Mouse (Mus musculus): ENCODE measurements around the gene Neurod2.

The Neurod2 gene

DNA sequence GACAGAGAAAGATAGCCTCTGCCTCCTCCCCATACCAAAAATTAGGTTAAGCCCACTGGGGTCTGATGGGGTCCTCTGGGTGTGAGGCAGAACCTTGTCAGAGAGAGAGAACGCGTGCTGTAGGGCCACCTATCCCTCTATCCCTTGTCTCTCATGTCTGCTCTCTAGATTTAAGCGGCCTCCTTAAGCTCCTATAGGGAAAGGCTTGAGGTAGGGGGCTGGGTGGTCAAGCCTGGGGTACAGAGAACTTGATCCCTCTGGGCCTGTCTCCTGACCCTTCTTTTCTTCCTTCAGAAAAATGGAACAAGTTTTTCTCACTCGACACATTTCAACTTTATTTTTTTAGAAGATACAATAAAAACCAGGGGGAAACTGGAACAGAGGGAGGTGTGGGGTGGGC lies 3.4 kb upstream of the Neurod2 start:
- DNase-seq (ENCODE audit: low spot score in 2 of 2): no peak

DNA sequence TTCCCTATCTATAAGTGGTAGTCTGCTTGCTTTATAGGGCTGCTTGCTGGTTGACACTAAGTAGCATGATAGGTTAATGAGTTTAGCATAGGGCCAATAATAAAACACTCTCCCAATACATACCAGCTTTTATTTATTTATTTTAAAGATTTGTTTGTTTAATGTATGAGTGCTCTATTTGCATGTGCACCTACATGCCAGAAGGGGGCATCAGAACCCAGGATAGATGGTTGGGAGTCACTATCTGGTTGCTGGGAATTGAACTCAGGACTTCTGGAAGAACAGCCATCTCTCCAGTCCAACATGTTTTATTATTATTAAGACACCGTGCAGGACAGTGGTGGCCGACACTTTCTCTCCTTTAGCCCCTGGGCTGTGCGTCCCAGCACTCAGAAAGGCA lies 2.7 kb upstream of the Neurod2 start:
- no peak for DNase-seq (ENCODE audit: low spot score in 2 of 2)

DNA sequence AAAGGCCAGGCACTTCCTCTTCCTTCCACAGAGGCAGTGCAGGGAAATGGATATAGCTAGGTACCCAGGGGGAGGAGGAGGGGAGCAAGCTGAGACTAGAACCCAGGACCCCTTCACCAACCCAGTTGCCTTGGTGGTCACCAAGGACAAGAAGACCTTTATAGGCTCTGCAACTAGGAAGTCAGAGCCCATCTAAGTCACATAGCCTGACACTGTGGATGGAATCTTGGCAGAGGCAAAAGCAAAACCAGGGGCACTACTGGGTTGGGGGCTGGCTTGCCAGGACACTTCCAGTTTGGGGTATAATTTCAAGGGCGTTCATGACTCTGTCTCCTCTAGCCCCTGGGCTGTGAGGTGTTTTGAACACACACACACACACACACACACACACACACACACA lies 2.0 kb upstream of the Neurod2 start:
- DNase-seq (ENCODE audit: low spot score in 2 of 2): no peak

DNA sequence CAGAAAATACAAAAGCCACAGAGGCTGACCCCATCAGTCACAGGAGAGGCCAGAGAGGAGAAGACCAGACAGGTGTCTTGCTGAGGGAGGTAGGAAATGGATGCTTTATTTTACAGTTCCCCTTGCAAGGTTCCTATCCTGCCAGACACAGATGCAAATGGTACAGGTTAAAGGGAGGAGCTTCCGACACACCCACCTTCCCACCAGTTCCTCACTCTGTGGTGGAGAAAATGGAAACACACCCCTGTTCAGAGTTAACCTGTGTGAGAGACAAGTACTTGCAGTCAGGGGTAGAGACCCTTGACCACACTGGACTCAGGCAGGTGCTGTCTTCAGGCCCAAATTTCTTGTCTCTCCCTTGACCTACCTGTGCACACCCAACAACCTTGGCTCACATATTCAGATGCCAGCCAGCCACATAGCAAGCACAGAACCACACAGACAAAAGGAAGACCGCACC lies 1.3 kb upstream of the Neurod2 start:
- DNase-seq (ENCODE audit: low spot score in 2 of 2): no peak

DNA sequence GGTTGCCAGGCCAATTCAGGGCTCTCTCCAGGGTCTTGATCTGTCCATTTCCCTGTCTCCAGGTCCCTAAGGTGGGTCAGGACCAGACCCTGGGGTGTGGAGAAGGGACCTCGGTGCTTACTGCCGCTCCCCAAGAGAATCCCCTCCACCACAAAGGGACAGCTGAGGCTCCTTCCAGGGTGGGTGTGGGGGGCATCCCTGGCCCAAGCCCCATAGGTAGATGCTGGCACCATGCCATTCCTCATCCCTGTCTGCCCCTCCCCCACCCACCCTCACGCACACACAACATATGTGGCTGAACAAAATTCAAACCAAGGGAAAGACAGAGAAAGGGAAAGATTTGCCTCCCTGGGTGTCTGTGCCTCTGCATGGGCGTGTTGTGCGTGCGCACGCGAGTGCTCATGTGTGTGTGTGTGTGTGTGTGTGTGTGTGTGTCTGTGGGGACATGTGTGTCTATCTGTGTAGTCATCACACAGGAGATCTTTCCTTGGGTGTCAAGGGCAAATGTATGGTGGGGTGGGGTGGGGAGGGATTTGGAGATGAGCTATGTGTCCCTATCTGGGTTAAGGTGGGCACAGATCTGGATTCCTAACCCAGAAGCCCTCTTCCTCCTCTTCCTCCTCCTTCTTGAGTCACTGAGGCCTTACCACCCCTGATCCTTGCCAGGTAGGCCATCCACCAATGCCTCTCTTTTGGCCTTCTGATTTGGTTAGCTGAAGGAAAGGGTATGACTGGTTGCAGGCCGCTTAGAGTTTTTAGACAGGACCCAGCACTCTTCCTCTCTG lies 704 bp upstream of the Neurod2 start:
- DNase-seq (ENCODE audit: low spot score in 2 of 2): no peak

DNA sequence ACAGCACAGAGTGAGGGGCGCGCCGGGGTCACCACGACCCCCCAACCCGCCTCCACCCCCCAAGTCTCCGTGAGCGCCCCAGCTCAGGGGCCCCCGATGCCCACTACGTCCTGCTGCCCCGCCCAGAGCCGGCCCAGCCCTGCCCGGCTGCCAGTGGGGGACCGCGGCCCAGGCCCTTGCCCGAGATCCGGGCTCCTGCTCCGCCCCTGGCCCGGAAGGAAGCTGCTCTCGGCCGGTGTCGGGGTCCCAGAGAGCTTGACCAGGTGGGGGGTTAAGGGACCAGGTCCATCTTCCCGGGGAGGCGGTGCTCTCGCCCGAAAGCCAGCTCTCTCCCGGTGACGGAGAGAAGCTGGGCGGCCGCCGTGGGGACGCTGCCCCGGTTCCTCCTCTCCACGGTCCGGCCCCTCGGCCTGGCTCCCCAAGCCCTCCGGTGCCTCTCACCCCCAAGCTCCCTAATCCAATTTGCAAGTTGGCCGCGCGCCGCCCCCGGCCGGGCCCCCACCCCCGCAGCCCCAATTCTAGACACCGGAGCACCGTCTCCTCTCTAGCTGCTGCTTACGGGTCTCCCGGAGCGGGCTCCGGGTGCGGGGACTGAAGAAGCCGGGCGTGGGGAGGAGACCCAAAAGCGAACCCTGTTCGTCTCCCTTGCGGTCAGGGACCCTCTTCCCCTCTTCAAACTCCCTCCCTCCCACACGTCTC lies 928 bp downstream of the Neurod2 start:
- DNase-seq (ENCODE audit: low spot score in 2 of 2): no peak

DNA sequence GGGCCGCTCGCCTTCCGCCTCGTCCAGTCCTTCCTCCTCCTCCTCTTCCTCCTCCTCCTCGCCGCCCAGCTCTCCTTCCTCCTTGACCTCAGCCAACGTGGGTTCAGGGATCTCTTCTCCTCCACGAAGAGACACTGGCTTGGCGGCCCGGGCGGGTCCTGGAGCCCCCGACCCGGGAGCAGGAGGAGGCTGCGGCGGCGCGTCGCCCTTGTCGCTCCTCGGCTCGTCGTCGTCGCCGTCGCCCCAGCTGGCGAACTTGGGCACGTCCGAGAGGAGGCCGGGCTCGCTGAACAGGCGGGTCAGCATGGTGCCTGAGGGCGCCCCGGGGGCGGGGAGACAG lies 1.4 kb downstream of the Neurod2 start:
- DNase-seq (ENCODE audit: low spot score in 2 of 2): no peak

DNA sequence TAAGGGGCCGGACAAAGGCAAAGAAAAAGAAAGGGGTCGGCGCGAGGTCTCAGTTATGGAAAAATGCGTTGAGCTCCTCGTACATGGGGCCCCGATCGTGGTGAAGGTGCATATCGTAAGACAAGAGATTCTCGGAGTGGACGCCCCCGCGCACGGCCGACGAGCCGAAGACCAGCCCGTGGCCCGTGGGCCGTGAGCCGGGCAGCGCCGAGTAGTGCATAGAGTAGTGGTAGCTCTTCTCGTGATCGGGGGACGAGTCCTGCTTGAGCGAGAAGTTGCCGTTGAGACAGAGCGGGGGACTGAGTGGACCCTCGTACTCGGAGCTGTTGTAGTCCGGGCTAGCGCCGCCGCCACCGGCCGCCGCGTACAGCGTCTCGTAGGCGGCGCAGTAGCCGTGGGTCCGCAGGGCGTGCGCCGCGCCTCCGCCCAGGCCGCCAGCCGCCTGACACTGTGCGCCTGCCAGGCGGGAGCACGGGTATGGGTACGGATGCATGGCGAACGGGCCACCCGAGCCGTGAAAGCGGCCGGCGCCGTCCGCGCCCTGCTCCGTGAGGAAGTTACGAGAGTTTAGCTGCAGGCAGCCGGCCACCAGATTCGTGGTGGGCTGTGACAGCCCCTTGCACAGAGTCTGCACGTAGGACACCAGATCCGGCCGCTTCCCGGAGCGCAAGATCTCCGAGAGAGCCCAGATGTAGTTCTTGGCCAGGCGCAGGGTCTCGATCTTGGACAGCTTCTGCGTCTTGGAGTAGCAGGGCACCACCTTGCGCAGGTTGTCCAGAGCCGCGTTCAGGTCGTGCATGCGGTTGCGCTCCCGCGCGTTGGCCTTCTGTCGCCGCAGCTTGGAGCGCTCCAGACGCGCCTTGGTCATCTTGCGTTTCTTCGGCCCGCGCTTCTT lies 2.1 kb downstream of the Neurod2 start:
- DNase-seq (ENCODE audit: low spot score in 2 of 2): no peak

DNA sequence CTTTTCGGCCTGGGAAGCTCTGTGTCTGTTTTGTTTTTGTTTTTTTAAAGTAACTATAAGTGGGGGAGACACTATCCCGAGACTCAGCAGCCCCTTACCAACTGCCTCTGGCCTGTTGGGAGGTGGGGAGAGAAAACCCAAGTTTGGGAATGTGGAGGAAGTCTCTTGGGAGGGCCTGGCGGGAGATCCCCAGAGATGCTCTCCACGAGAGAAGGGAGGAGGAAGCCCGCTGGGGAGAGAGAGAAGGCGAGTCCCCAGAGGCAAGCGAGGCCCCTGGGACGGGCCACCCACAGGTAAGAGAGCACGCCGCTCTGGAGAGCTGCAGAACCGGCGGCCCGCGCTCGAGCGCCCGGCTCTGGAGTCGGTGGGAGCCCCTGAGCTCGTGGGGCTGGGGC lies 2.7 kb downstream of the Neurod2 start:
- DNase-seq (ENCODE audit: low spot score in 2 of 2): no peak

DNA sequence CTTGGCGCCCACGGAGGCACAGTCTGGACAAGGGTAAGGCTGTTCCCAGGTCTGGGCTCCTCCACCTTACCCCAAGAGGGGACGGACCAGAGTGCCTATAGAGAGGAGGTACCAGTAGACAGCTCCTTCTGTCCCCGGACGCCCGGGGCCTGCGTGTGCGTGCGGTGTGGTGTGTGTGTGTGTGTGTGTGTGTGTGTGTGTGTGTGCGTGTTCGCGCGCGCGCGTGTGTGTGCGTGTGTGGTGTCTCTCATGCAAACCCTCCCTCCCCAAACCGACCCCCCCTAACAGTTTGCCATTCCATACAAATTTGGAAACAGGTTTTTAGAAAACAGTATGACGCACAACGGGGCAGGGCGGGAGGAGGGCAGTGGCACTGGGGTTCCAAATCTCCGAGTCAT lies 3.6 kb downstream of the Neurod2 start:
- DNase-seq (ENCODE audit: low spot score in 2 of 2): no peak

DNA sequence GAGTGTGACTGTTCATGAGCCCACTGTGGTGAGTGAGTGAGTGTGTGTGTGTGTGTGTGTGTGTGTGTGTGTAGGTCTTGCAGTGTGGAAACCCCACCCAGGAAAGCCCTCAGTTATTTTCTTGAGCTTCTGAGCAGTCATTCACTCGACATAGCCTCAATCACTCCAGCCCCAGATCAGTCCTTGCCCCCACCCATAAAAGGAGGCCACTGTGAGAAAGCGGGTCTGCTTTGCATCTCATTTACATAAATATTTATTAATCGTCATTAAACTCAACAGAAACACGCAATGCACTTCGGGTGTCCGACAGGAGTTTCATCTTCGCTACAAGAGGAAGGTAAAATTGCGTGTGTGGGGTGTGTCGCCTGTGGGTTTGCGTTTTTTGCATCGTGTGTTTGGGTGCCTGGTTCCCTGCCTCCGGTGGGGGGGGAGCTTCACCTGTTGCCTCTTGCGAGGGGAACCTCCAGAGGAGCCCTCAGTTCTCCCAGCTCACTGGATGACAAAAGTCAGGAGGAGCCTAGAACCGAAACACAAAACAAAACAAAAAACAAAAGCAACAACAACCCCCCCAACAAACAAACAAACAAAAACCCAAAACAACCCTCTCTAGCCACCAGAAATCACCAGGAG lies 4.1 kb downstream of the Neurod2 start:
- no peak for DNase-seq (ENCODE audit: low spot score in 2 of 2)

DNA sequence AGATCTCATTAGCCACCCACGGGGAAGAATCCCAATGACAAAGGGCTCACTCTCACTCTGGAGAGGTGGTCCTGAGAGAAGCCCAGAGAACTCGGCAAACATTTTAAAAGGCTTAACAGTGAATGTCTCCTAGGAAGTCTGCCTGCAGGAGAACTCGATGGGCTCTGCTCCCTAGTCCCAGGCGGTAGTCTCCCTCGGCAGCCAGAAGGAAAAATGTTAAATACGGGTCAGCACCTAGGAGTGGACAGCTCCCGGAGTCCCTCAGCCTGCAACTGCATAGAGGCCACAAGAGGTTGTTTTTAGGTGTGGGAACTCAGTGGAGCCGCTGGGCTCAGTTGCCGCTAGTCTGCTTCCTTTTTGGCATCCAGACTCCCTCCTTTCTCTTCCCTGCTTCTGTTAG lies 5.5 kb downstream of the Neurod2 start:
- DNase-seq (ENCODE audit: low spot score in 2 of 2): no peak

DNA sequence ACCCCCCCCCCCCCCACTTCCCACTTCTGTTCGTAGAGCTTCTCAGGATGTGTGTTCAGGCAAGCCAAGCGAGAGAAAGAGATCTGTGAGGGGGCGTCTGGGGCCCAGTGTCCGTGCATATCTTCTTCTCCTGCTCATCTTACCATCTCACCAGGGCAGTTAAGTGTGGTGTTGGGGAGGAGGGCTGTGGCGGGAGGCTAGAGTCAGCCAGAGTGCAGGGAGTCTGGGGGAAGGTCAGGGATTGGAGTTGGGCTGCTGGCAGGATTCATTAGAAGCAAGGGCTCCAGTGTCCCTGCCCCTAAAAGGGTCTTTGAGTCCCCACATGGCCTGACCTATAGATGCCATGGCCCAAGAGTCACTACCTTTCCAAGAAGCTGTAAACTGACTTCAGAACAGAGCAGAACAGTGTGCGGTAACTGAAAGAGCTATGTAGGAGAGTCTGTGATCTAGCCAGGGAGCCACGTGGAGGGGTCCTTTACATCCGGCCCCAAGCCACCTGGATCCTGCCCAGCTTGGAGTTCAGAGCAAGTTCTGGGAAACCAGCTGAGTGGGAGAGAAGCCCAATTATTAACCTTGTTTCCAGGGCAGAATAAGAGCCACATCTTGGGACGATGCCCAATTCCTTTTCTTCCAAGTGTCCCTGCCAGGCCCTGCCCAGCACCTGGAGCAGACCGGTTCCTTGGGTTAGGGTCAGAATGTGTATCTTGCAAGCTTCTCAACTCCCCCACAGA lies 6.1 kb downstream of the Neurod2 start:
- DNase-seq (ENCODE audit: low spot score in 2 of 2): no peak

DNA sequence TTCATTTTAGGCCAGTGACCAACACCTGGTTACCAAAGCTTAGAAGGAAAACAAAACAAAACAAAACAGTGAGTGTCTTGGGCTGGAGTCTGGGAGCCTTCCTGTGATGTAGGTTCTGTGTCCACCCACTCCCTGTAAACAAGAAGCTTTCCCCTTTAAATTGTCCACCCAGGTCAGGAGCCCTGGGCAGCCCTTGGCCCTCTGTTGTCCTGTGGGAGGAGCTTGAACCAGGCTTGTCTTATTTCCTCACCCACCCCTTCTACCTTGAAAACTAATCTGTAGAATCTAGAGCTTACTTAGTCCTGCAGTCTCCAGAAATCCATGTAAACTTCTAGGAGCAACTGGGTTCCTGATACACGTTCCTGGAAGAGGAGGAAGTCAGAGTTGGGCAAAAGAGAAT lies 7.3 kb downstream of the Neurod2 start:
- DNase-seq (ENCODE audit: low spot score in 2 of 2): no peak

DNA sequence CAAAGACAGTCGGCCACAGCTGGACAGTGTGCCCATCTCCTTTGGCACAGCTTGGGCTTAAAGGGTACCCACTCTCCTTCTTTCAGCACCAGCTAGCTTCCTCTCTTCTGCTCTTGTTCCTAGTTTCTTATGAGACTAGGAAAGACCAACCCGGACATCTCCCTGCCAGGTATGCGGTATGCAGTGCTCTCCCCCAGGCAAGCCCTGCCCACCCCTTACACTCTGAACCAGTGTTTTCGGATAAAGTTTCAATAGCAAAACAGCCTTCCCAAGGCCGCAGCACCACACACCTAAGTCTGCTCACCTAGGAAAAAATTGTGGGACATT lies 7.8 kb downstream of the Neurod2 start:
- no peak for DNase-seq (ENCODE audit: low spot score in 2 of 2)

DNA sequence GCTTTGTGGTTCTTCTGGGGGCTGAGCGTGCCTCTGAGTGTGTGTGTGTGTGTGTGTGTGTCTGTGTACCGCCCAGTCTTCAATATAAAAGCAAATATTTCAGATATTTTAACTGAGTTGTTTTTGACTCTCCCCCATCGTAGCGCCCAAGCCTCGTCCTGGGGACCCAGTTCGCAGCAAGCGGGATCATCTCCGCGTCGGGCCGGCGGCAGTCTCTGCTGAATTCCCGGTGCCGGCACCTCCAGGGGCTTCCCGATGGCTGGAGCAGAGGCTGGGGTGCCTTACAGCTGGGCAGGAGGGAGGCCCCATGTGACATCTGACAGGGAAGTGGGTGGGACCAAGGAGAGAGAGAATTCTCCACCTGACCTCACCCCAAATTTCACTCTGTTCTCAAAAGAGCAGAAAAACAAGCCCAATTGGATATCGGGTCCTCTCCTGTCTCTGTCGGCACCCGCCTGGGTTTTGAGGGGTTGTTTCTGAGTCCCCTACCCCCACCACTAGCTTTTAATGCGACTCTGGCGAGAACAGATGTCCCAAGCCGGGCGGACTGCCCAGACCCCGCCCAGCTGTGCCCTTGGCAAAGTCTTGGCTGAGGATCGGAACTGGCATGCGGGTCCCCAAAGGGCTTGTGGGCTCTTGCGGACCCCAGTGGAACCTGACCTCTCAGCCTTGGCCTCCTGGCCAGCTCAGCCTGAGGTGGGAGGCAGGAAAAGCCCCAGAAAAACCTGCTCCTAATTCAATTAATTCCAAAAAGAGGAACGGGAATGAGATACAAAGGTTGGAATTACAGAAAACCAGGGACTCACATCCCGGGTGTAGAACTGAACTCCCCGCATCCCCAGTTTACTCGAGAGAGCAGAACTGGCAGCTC lies 8.4 kb downstream of the Neurod2 start:
- no peak for DNase-seq (ENCODE audit: low spot score in 2 of 2)

DNA sequence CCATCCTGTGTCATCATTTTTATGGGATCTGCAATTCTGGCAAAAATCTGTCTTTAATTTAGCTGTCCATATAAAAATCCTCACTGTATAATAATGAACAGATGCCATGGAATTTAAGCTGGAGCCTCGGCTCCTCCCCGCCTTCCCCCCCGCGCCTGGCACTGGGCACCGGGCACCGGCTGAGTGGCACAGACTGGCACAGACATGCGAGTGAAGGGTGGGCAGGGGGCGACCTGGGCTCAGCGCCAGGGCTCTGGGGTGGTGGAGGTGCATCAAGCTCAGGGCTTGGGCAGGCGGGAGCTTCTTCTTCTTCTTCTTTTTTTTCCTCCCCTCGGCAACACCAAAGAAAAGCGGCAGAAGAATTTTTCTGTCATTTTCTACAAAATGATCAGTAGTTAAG lies 9.1 kb downstream of the Neurod2 start:
- DNase-seq (ENCODE audit: low spot score in 2 of 2): no peak

DNA sequence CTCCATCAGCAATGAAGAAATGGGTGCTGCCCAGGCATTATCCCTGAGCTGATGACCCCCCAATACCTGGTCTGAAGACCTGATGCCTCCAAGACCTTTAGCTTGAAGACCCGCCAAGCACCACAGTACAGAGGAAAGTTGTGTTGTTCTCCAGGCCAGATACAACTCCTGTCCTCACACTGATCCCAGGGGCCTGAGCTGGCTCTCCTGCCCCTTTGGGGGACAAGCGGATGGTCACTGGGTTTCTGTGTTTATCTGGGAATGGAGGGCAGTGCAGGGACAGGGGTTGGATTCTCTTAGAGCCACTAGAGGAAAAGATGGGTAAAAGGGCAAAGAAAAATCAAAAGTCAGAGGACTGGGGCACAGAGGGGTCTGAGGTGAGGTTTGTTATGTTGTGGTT lies 9.5 kb downstream of the Neurod2 start:
- no peak for DNase-seq (ENCODE audit: low spot score in 2 of 2)

DNA sequence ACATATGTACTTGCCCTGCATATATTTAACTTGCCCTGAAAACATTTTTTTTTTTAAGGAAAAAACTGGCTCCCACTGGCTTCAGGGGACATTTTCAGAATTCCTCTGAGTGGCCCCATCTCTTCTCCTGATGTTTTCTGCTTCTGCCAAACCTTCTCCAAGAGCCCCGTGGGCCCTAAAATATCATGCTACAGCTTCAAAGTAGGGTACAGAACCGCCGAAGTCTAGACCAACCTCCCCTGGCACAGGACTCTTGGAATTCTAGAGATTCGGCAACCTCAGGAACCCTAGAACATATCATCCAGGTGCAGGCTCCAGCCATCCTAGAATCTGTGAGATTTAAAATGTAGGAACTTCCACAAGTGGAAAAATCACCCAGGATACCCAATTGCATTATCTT lies 9.9 kb downstream of the Neurod2 start:
- no peak for DNase-seq (ENCODE audit: low spot score in 2 of 2)

DNA sequence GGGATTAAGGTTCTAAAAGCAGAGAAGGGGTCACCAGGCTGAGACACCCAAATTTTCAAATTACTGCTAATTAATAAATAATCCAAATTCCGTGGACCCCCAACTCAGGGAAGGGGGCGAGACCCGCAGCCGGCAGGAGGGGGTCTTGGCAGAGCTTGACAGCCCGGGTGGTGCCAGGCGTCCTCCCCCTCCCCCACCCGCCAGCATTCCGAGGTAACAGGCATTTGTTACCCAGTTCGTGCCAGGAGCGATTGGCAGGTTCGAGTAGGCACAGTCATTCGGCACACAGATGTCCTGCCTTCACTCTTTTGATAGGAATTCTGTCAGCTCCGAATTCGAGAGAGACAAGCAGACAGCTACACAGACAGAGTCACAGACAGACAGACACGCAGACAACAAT lies 10.3 kb downstream of the Neurod2 start:
- no peak for DNase-seq (ENCODE audit: low spot score in 2 of 2)
